Mouse (Mus musculus) olfactory bulb, adult 2 months (tissue): ENCODE results near the gene Zmat5.

ENCODE experiments used
- CTCF ChIP-seq: fragments of 200-500 bp; IDR thresholded peaks from 2 replicates; pipeline ENCODE4 v1.5.1; 2012; ENCODE audit warnings: low read depth, mild to moderate bottlenecking, low read length, moderate library complexity; ENCODE audit not compliant: insufficient read depth
- POLR2A ChIP-seq: fragments of 200-500 bp; IDR thresholded peaks from 2 replicates; pipeline ENCODE4 v1.6.1; 2012; ENCODE audit warnings: mild to moderate bottlenecking, low read depth, low read length, moderate library complexity; ENCODE audit not compliant: insufficient read depth

DNA sequence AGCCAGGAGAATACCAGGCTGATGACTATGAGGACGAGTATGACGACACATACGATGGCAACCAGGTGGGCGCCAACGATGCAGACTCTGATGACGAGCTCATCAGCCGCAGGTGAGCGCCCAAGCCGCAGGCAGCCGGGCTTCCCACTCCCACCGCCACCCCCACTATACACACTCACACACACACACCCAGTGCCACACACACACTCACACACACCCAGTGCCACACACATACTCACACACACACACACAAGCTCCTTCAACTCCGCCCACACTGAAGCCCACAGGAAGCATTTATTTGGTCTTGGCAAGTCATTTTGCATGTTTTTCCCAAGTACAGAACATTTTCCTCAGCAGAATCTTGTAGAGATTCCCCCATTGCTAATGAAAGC is 25.0 kb upstream of the Zmat5 start:
- TF ChIP-seq CTCF, result no peak
- TF ChIP-seq POLR2A, result no peak
